Mouse (Mus musculus) kidney, adult 2 months (tissue): ENCODE data around the gene Sucnr1. TPM values are rescaled to one million over a fixed set of nuclear protein-coding genes. Genes with fewer than 3 reads are reported as not detected.
A peak's percentile ranks its signal among the peaks of the same experiment; 100 is the strongest.

ENCODE experiments used
- DNase-seq: peaks from one replicate; pipeline ENCODE4 v3.0.0; 2021
- H3K27ac ChIP-seq: fragments of 200-500 bp; 2 replicates; pipeline ENCODE4 v1.5.1; 2012; ENCODE audit warnings: low read depth, low read length, control low read depth, inconsistent platforms; ENCODE audit not compliant: insufficient read depth
- H3K27me3 ChIP-seq: fragments of 200-500 bp; replicated peaks from 2 replicates; pipeline ENCODE4 v1.6.1; 2012; ENCODE audit warnings: mild to moderate bottlenecking, moderate library complexity, low read length, inconsistent platforms; ENCODE audit not compliant: control insufficient read depth, insufficient read depth
- H3K36me3 ChIP-seq: fragments of 200-500 bp; 2 replicates; pipeline ENCODE4 v1.6.1; 2012; ENCODE audit warnings: mild to moderate bottlenecking, moderate library complexity, low read length, inconsistent platforms; ENCODE audit not compliant: control insufficient read depth, insufficient read depth
- H3K4me1 ChIP-seq: fragments of 200-500 bp; 2 replicates; pipeline ENCODE4 v1.6.1; 2011; ENCODE audit warnings: low read length; ENCODE audit not compliant: control insufficient read depth, insufficient read depth
- H3K4me3 ChIP-seq: fragments of 200-500 bp; 2 replicates; pipeline ENCODE4 v1.5.1; 2011; ENCODE audit warnings: mild to moderate bottlenecking, low read depth, low read length, control low read depth; ENCODE audit not compliant: insufficient read depth
- CTCF ChIP-seq: fragments of 200-500 bp; conservative IDR thresholded peaks from 2 replicates; pipeline ENCODE4 v1.5.1; 2011; ENCODE audit warnings: low read depth, mild to moderate bottlenecking, control low read depth, low read length, moderate library complexity, mixed read lengths; ENCODE audit not compliant: insufficient read depth, insufficient read length
- POLR2A ChIP-seq: fragments of 200-500 bp; IDR thresholded peaks from one replicate; pipeline ENCODE4 v1.6.1; 2011; ENCODE audit warnings: low read depth, low read length, control low read depth
- WGBS: fragments of 180-500 bp; shearing (Covaris S2); methylation state at CpG from one replicate; pipeline ENCODE4 v1.1.7; 2018; 5-methylcytosine and 5-hydroxymethylcytosine counted together
- polyA plus RNA-seq: library from polyadenylated mRNA; depleted of rRNA; stranded (reverse); fragments of >200 nt; gene quantifications from 2 replicates; pipeline ENCODE4 v1.2.3, GENCODE M21; 2012; rRNA removed

The Sucnr1 gene
- 23.5 and 29.5 TPM in 2 replicates for polyA plus RNA-seq

DNA sequence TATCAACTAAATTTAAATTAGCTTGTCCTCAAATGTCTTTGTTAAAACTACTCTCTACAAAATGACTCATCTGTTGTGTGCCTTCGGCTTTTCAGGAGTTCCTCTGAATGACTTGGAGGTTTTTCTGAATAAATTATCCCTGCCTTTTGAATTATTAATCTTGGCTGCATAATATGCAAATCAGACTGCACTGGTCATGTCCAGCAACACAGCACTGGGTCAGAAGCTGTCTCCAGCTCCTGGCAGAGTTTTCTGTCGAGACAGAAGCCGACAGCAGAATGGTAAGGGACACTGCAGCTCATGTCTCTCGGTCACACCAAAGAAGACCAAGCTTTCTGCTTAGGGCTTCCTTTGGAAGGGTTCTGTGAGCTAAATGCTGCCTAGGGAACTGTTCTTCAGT is at the start of gene Sucnr1:
Gene Sucnr1 (plus strand): TSS at position 222 of the 400 bp plus-strand sequence.
- peak; percentile 82 for DNase-seq
- peak; percentile 28 for TF ChIP-seq POLR2A
- no peak for TF ChIP-seq CTCF
- Histone ChIP-seq H3K27me3 (no peaks in the 10 kb centered on the region), H3K36me3 (no peaks in the 10 kb centered on the region), H3K4me1 (peaks cover 5% of the 10 kb centered on the region; the same call in 1 of the 2 replicates), H3K4me3 (peak within 1 kb of the TSS; percentile 50), H3K27ac (peak within 1 kb of the TSS; percentile 51; the same call in 1 of the 2 replicates)
- 26% methylated on average over 4 of the region's 4 CpGs for WGBS

- 57% methylated on average over 3 of the region's 3 CpGs for WGBS
- TF ChIP-seq POLR2A, result no peak
- TF ChIP-seq CTCF, result no peak
- Histone ChIP-seq H3K27ac (peak overlapping the region; percentile 82), H3K36me3 (no peaks in the 10 kb centered on the region), H3K27me3 (no peaks in the 10 kb centered on the region), H3K4me1 (peaks cover 3% of the 10 kb centered on the region; the same call in 1 of the 2 replicates), H3K4me3 (no peak overlapping the region)
- peak; percentile 71 for DNase-seq
These were observed 35.3 kb upstream of the Sucnr1 start for GRCm38 (mm10) chr3:60046221-60046913.

- WGBS, result 56% methylated on average over 3 of the region's 3 CpGs
- Histone ChIP-seq H3K4me3 (no peak overlapping the region), H3K27me3 (no peaks in the 10 kb centered on the region), H3K36me3 (no peaks in the 10 kb centered on the region), H3K27ac (no peak overlapping the region), H3K4me1 (no peaks in the 10 kb centered on the region)
- DNase-seq, result no peak
- TF ChIP-seq POLR2A, result no peak
- TF ChIP-seq CTCF, result no peak
These were observed 28.3 kb upstream of the Sucnr1 start for GRCm38 (mm10) chr3:60053231-60053927.

DNA sequence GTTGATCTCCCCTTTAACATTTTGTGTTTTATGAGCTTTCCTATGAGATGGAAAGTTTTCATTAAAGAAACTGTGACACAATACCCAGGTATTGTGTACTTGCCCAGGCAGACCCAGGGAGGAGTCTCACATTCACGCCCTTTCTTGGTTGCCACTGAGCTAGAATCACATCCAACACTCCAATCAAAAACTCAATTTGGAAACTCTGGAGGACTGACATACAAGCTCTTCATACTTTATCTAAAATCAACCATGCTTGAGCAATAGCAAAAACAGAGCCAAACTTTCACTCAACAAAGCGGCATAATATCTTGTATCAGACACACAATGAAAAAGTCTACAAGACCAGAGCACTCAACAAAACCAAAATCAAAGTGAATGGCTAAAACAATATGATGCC is 27.7 kb upstream of the Sucnr1 start:
- Histone ChIP-seq H3K4me3 (no peak overlapping the region), H3K36me3 (no peaks in the 10 kb centered on the region), H3K27me3 (no peaks in the 10 kb centered on the region), H3K4me1 (no peaks in the 10 kb centered on the region), H3K27ac (no peak overlapping the region)
- DNase-seq, result no peak
- WGBS, result 82% methylated on average over 2 of the region's 2 CpGs
- TF ChIP-seq POLR2A, result no peak
- no peak for TF ChIP-seq CTCF

- DNase-seq, result peak; percentile 18
- whole genome bisulfite sequencing, result 24% methylated on average over 3 of the region's 3 CpGs
- no peaks in the 10 kb centered on the region for H3K4me1 ChIP-seq
These were observed 25.2 kb upstream of the Sucnr1 start for GRCm38 (mm10) chr3:60056451-60056850.

GRCm38 (mm10) chr3:60057070-60057808 is 24.4 kb upstream of the Sucnr1 start:
- no peak for DNase-seq
- no peak for TF ChIP-seq CTCF
- no peak for TF ChIP-seq POLR2A
- no peaks in the 10 kb centered on the region for H3K36me3 ChIP-seq
- H3K4me3 ChIP-seq, result no peak overlapping the region
- WGBS, result 91% methylated on average over 2 of the region's 2 CpGs
- no peaks in the 10 kb centered on the region for H3K4me1 ChIP-seq
- no peaks in the 10 kb centered on the region for H3K27me3 ChIP-seq
- H3K27ac ChIP-seq, result no peak overlapping the region

More at GRCm38 (mm10) chr3:60056451-60056850, 25.2 kb upstream of the Sucnr1 start:
- TF ChIP-seq CTCF (peak; percentile 18; the same call in 1 of the 2 replicates), POLR2A (no peak)
- no peak overlapping the region for H3K4me3 ChIP-seq
- no peak overlapping the region for H3K27ac ChIP-seq
- H3K27me3 ChIP-seq, result no peaks in the 10 kb centered on the region
- no peaks in the 10 kb centered on the region for H3K36me3 ChIP-seq

GRCm38 (mm10) chr3:60057809-60058082 is 23.9 kb upstream of the Sucnr1 start:
- WGBS, result 80% methylated on average over 1 of the region's 1 CpGs
- Histone ChIP-seq H3K27me3 (no peaks in the 10 kb centered on the region), H3K27ac (no peak overlapping the region), H3K4me3 (no peak overlapping the region), H3K4me1 (no peaks in the 10 kb centered on the region), H3K36me3 (no peaks in the 10 kb centered on the region)
- TF ChIP-seq POLR2A, result no peak
- TF ChIP-seq CTCF, result no peak
- DNase-seq, result no peak
